Mouse (Mus musculus): ENCODE measurements around the gene Fam19a2.

Gene Fam19a2

GRCm38 (mm10) chr10:123263876-123264309, at the start of gene Fam19a2:
Gene Fam19a2 (plus strand): TSS chr10:123263996.
- peak; percentile 39 for DNase-seq (ENCODE audit: low spot score)

- no peak for DNase-seq (ENCODE audit: low spot score)
Measured at GRCm38 (mm10) chr10:123222785-123223184, 41.0 kb upstream of the Fam19a2 start.

- DNase-seq (ENCODE audit: low spot score) = no peak
Measured at GRCm38 (mm10) chr10:123229420-123229819, 34.4 kb upstream of the Fam19a2 start.

GRCm38 (mm10) chr10:123248063-123248462, 15.7 kb upstream of the Fam19a2 start:
- no peak for DNase-seq (ENCODE audit: low spot score)

GRCm38 (mm10) chr10:123251904-123252303, 11.9 kb upstream of the Fam19a2 start:
- DNase-seq (ENCODE audit: low spot score) = no peak

- no peak for DNase-seq (ENCODE audit: low spot score)
Measured at GRCm38 (mm10) chr10:123254299-123254698, 9.5 kb upstream of the Fam19a2 start.

GRCm38 (mm10) chr10:123255674-123256348, 8.0 kb upstream of the Fam19a2 start:
- DNase-seq (ENCODE audit: low spot score) = no peak

GRCm38 (mm10) chr10:123264461-123265191, 830 bp downstream of the Fam19a2 start:
- DNase-seq (ENCODE audit: low spot score) = peak; percentile 24

GRCm38 (mm10) chr10:123265241-123265790, 1.5 kb downstream of the Fam19a2 start:
- DNase-seq (ENCODE audit: low spot score) = no peak

GRCm38 (mm10) chr10:123268568-123268967, 4.8 kb downstream of the Fam19a2 start:
- DNase-seq (ENCODE audit: low spot score) = no peak

GRCm38 (mm10) chr10:123274554-123274953, 10.8 kb downstream of the Fam19a2 start:
- no peak for DNase-seq (ENCODE audit: low spot score)

- DNase-seq (ENCODE audit: low spot score) = no peak
Measured at GRCm38 (mm10) chr10:123307300-123307699, 43.5 kb downstream of the Fam19a2 start.

- DNase-seq (ENCODE audit: low spot score) = no peak
Measured at GRCm38 (mm10) chr10:123326271-123326670, 62.5 kb downstream of the Fam19a2 start.

GRCm38 (mm10) chr10:123341280-123341679, 77.5 kb downstream of the Fam19a2 start:
- DNase-seq (ENCODE audit: low spot score) = no peak

- DNase-seq (ENCODE audit: low spot score) = no peak
Measured at GRCm38 (mm10) chr10:123342591-123343236, 78.9 kb downstream of the Fam19a2 start.

- no peak for DNase-seq (ENCODE audit: low spot score)
Measured at GRCm38 (mm10) chr10:123346301-123346700, 82.5 kb downstream of the Fam19a2 start.

GRCm38 (mm10) chr10:123353667-123354066, 89.9 kb downstream of the Fam19a2 start:
- DNase-seq (ENCODE audit: low spot score) = no peak

GRCm38 (mm10) chr10:123357010-123357409, 93.2 kb downstream of the Fam19a2 start:
- DNase-seq (ENCODE audit: low spot score) = no peak

- DNase-seq (ENCODE audit: low spot score) = no peak
Measured at GRCm38 (mm10) chr10:123360492-123360891, 96.7 kb downstream of the Fam19a2 start.

GRCm38 (mm10) chr10:123364628-123365027, 100.8 kb downstream of the Fam19a2 start:
- DNase-seq (ENCODE audit: low spot score) = no peak

GRCm38 (mm10) chr10:123367152-123367864, 103.5 kb downstream of the Fam19a2 start:
- no peak for DNase-seq (ENCODE audit: low spot score)

- no peak for DNase-seq (ENCODE audit: low spot score)
Measured at GRCm38 (mm10) chr10:123383277-123383676, 119.5 kb downstream of the Fam19a2 start.

Measured in urinary bladder, postnatal 14 days (tissue).